Mouse (Mus musculus): Measurements from ENCODE around the gene Ap3b1.

Ap3b1 gene

GRCm38 (mm10) chr13:94365108-94365907, 6.5 kb downstream of the Ap3b1 start:
- no peak for TF ChIP-seq NANOG (IDR thresholded peaks at IDR 0.05; ENCODE audit: borderline replicate concordance, low read length)
- TF ChIP-seq POU5F1 (IDR thresholded peaks at IDR 0.05; ENCODE audit: borderline replicate concordance, low read length) = no peak
- TF ChIP-seq CTCF (conservative IDR thresholded peaks at IDR 0.05; ENCODE audit: low read length) = no peak
- H3K9me3 ChIP-seq (ENCODE audit: low read length) = no peaks in the 10 kb centered on the region
- no peaks in the 10 kb centered on the region for H3K27me3 ChIP-seq (ENCODE audit: insufficient read depth, low read length)
- H3K36me3 ChIP-seq (ENCODE audit: insufficient read depth, low read length) = peaks cover 37% of the 10 kb centered on the region
- peaks cover 75% of the 10 kb centered on the region for H3K4me1 ChIP-seq (replicated peaks; ENCODE audit: low read depth, low read length)
- peak overlapping the region; percentile 13; the same call in 1 of the 2 replicates for H3K4me3 ChIP-seq (replicated peaks; ENCODE audit: low read length)

GRCm38 (mm10) chr13:94367869-94368268, 9.1 kb downstream of the Ap3b1 start:
- H3K4me1 ChIP-seq (replicated peaks; ENCODE audit: low read depth, low read length) = peaks cover 51% of the 10 kb centered on the region
- H3K4me3 ChIP-seq (replicated peaks; ENCODE audit: low read length) = no peak overlapping the region
- H3K9me3 ChIP-seq (ENCODE audit: low read length) = no peaks in the 10 kb centered on the region
- TF ChIP-seq CTCF (conservative IDR thresholded peaks at IDR 0.05; ENCODE audit: low read length) = no peak
- TF ChIP-seq POU5F1 (IDR thresholded peaks at IDR 0.05; ENCODE audit: borderline replicate concordance, low read length) = no peak
- TF ChIP-seq NANOG (IDR thresholded peaks at IDR 0.05; ENCODE audit: borderline replicate concordance, low read length) = no peak
- H3K27me3 ChIP-seq (ENCODE audit: insufficient read depth, low read length) = no peaks in the 10 kb centered on the region
- H3K36me3 ChIP-seq (ENCODE audit: insufficient read depth, low read length) = peaks cover 49% of the 10 kb centered on the region

- TF ChIP-seq NANOG (IDR thresholded peaks at IDR 0.05; ENCODE audit: borderline replicate concordance, low read length) = no peak
- no peak for TF ChIP-seq POU5F1 (IDR thresholded peaks at IDR 0.05; ENCODE audit: borderline replicate concordance, low read length)
- TF ChIP-seq CTCF (conservative IDR thresholded peaks at IDR 0.05; ENCODE audit: low read length) = no peak
- H3K4me3 ChIP-seq (replicated peaks; ENCODE audit: low read length) = no peak overlapping the region
- no peaks in the 10 kb centered on the region for H3K27me3 ChIP-seq (ENCODE audit: insufficient read depth, low read length)
- no peaks in the 10 kb centered on the region for H3K9me3 ChIP-seq (ENCODE audit: low read length)
- H3K4me1 ChIP-seq (replicated peaks; ENCODE audit: low read depth, low read length) = peaks cover 41% of the 10 kb centered on the region
- H3K36me3 ChIP-seq (ENCODE audit: insufficient read depth, low read length) = peaks cover 59% of the 10 kb centered on the region
Observed at GRCm38 (mm10) chr13:94370521-94370920, 11.8 kb downstream of the Ap3b1 start.

- Histone ChIP-seq H3K36me3 (ENCODE audit: insufficient read depth, low read length) (peaks cover 62% of the 10 kb centered on the region), H3K27me3 (ENCODE audit: insufficient read depth, low read length) (no peaks in the 10 kb centered on the region), H3K4me1 (replicated peaks; ENCODE audit: low read depth, low read length) (peaks cover 27% of the 10 kb centered on the region), H3K9me3 (ENCODE audit: low read length) (no peaks in the 10 kb centered on the region), H3K4me3 (replicated peaks; ENCODE audit: low read length) (no peak overlapping the region)
- TF ChIP-seq POU5F1 (IDR thresholded peaks at IDR 0.05; ENCODE audit: borderline replicate concordance, low read length) = no peak
- no peak for TF ChIP-seq NANOG (IDR thresholded peaks at IDR 0.05; ENCODE audit: borderline replicate concordance, low read length)
- no peak for TF ChIP-seq CTCF (conservative IDR thresholded peaks at IDR 0.05; ENCODE audit: low read length)
Observed at GRCm38 (mm10) chr13:94372066-94372465, 13.3 kb downstream of the Ap3b1 start.

GRCm38 (mm10) chr13:94374131-94374530, 15.4 kb downstream of the Ap3b1 start:
- Histone ChIP-seq H3K4me3 (replicated peaks; ENCODE audit: low read length) (no peak overlapping the region), H3K4me1 (replicated peaks; ENCODE audit: low read depth, low read length) (peaks cover 27% of the 10 kb centered on the region), H3K36me3 (ENCODE audit: insufficient read depth, low read length) (peaks cover 61% of the 10 kb centered on the region), H3K9me3 (ENCODE audit: low read length) (no peaks in the 10 kb centered on the region), H3K27me3 (ENCODE audit: insufficient read depth, low read length) (no peaks in the 10 kb centered on the region)
- TF ChIP-seq NANOG (IDR thresholded peaks at IDR 0.05; ENCODE audit: borderline replicate concordance, low read length) (no peak), CTCF (conservative IDR thresholded peaks at IDR 0.05; ENCODE audit: low read length) (no peak), POU5F1 (IDR thresholded peaks at IDR 0.05; ENCODE audit: borderline replicate concordance, low read length) (no peak)

- Histone ChIP-seq H3K4me1 (replicated peaks; ENCODE audit: low read depth, low read length) (peaks cover 28% of the 10 kb centered on the region), H3K36me3 (ENCODE audit: insufficient read depth, low read length) (peaks cover 53% of the 10 kb centered on the region), H3K27me3 (ENCODE audit: insufficient read depth, low read length) (no peaks in the 10 kb centered on the region), H3K4me3 (replicated peaks; ENCODE audit: low read length) (no peak overlapping the region), H3K9me3 (ENCODE audit: low read length) (no peaks in the 10 kb centered on the region)
- TF ChIP-seq CTCF (conservative IDR thresholded peaks at IDR 0.05; ENCODE audit: low read length) (no peak), NANOG (IDR thresholded peaks at IDR 0.05; ENCODE audit: borderline replicate concordance, low read length) (no peak), POU5F1 (IDR thresholded peaks at IDR 0.05; ENCODE audit: borderline replicate concordance, low read length) (no peak)
Observed at GRCm38 (mm10) chr13:94375526-94376390, 17.0 kb downstream of the Ap3b1 start.

- no peaks in the 10 kb centered on the region for H3K9me3 ChIP-seq (ENCODE audit: low read length)
- no peaks in the 10 kb centered on the region for H3K27me3 ChIP-seq (ENCODE audit: insufficient read depth, low read length)
- TF ChIP-seq POU5F1 (IDR thresholded peaks at IDR 0.05; ENCODE audit: borderline replicate concordance, low read length) = no peak
- peaks cover 34% of the 10 kb centered on the region for H3K36me3 ChIP-seq (ENCODE audit: insufficient read depth, low read length)
- no peak overlapping the region for H3K4me3 ChIP-seq (replicated peaks; ENCODE audit: low read length)
- H3K4me1 ChIP-seq (replicated peaks; ENCODE audit: low read depth, low read length) = peaks cover 38% of the 10 kb centered on the region
Observed at GRCm38 (mm10) chr13:94379006-94379405, 20.2 kb downstream of the Ap3b1 start.

- H3K9me3 ChIP-seq (ENCODE audit: low read length) = no peaks in the 10 kb centered on the region
- H3K4me3 ChIP-seq (replicated peaks; ENCODE audit: low read length) = no peak overlapping the region
- H3K36me3 ChIP-seq (ENCODE audit: insufficient read depth, low read length) = peaks cover 19% of the 10 kb centered on the region
- peaks cover 34% of the 10 kb centered on the region for H3K4me1 ChIP-seq (replicated peaks; ENCODE audit: low read depth, low read length)
- TF ChIP-seq CTCF (conservative IDR thresholded peaks at IDR 0.05; ENCODE audit: low read length) (no peak), NANOG (IDR thresholded peaks at IDR 0.05; ENCODE audit: borderline replicate concordance, low read length) (no peak), POU5F1 (IDR thresholded peaks at IDR 0.05; ENCODE audit: borderline replicate concordance, low read length) (no peak)
- H3K27me3 ChIP-seq (ENCODE audit: insufficient read depth, low read length) = no peaks in the 10 kb centered on the region
Observed at GRCm38 (mm10) chr13:94381427-94381826, 22.7 kb downstream of the Ap3b1 start.

Measured in E14TG2a.4 (cell line).